Mouse (Mus musculus) heart, adult 2 months (tissue): ENCODE measurements at regions not wholly inside any gene's neighbourhood (a gene's known extent, or its start where the extent isn't known, plus 50 kb on each side); places are given as distances from the start of the nearest gene placed in this dataset.

ENCODE experiments used
- CTCF ChIP-seq: fragments of 200-600 bp; IDR thresholded peaks from 2 replicates; pipeline ENCODE4 v1.8.1; 2022; ENCODE audit warnings: antibody characterized with exemption, mild to moderate bottlenecking, moderate library complexity
- POLR2A ChIP-seq: fragments of 200-500 bp; IDR thresholded peaks from 2 replicates; pipeline ENCODE4 v1.6.1; 2011; ENCODE audit warnings: mild to moderate bottlenecking, low read depth, low read length, control low read depth; ENCODE audit not compliant: insufficient read depth

- TF ChIP-seq CTCF: no peak
- no peak for TF ChIP-seq POLR2A
Measured at GRCm38 (mm10) chr13:48153248-48153647, 107.8 kb upstream of the Id4 start.
